Mouse (Mus musculus) common myeloid progenitor, adult 5-6 weeks (primary cell): Measurements from ENCODE around the gene D430042O09Rik. TPM values are rescaled to one million over a fixed set of nuclear protein-coding genes. Genes with fewer than 3 reads are reported as not detected.

Source experiments
- ATAC-seq: replicated peaks from 2 replicates; pipeline ENCODE4 v1.8.0; 2016; ENCODE audit warnings: low read depth, mild to moderate bottlenecking, moderate TSS enrichment, inconsistent platforms; ENCODE audit not compliant: poor library complexity, severe bottlenecking
- total RNA-seq: library from RNA; stranded (forward); fragments of 200-1000, 187-1606 nt; gene quantifications from 2 replicates; pipeline ENCODE4 v1.2.3, GENCODE M21; 2017

D430042O09Rik gene
- total RNA-seq, 1 experiment from 2014 or later, result 8.6 TPM

GRCm38 (mm10) chr7:125787046-125787445 is 79.4 kb downstream of the D430042O09Rik start:
- ATAC-seq, result no peak

- no peak for ATAC-seq
These were observed 82.4 kb downstream of the D430042O09Rik start for GRCm38 (mm10) chr7:125790039-125790438.

GRCm38 (mm10) chr7:125806571-125806970 is 98.9 kb downstream of the D430042O09Rik start:
- ATAC-seq, result no peak

- no peak for ATAC-seq
These were observed 100.5 kb downstream of the D430042O09Rik start for GRCm38 (mm10) chr7:125808210-125808609.

- ATAC-seq, result no peak
These were observed 105.0 kb downstream of the D430042O09Rik start for GRCm38 (mm10) chr7:125812721-125813120.

GRCm38 (mm10) chr7:125815733-125816132 is 108.0 kb downstream of the D430042O09Rik start:
- ATAC-seq, result no peak

GRCm38 (mm10) chr7:125818301-125818712 is 110.6 kb downstream of the D430042O09Rik start:
- no peak for ATAC-seq

GRCm38 (mm10) chr7:125820233-125820632 is 112.5 kb downstream of the D430042O09Rik start:
- ATAC-seq, result 0 out of 2 replicates have a peak, but pooled peaks have one; percentile 42

GRCm38 (mm10) chr7:125826425-125826824 is 118.7 kb downstream of the D430042O09Rik start:
- ATAC-seq, result no peak

- no peak for ATAC-seq
These were observed 119.2 kb downstream of the D430042O09Rik start for GRCm38 (mm10) chr7:125826887-125827286.

GRCm38 (mm10) chr7:125827420-125827819 is 119.7 kb downstream of the D430042O09Rik start:
- no peak for ATAC-seq

- ATAC-seq, result no peak
These were observed 120.9 kb downstream of the D430042O09Rik start for GRCm38 (mm10) chr7:125828561-125828960.

GRCm38 (mm10) chr7:125829121-125829666 is 121.5 kb downstream of the D430042O09Rik start:
- 0 out of 2 replicates have a peak, but pooled peaks have one; percentile 39 for ATAC-seq

- no peak for ATAC-seq
These were observed 125.1 kb downstream of the D430042O09Rik start for GRCm38 (mm10) chr7:125832767-125833166.

- no peak for ATAC-seq
These were observed 125.8 kb downstream of the D430042O09Rik start for GRCm38 (mm10) chr7:125833471-125833870.

- no peak for ATAC-seq
These were observed 130.5 kb downstream of the D430042O09Rik start for GRCm38 (mm10) chr7:125838078-125838742.

- no peak for ATAC-seq
These were observed 137.9 kb downstream of the D430042O09Rik start for GRCm38 (mm10) chr7:125845611-125846010.

- ATAC-seq, result no peak
These were observed 139.3 kb downstream of the D430042O09Rik start for GRCm38 (mm10) chr7:125846866-125847527.

- no peak for ATAC-seq
These were observed 139.8 kb downstream of the D430042O09Rik start for GRCm38 (mm10) chr7:125847528-125847866.

GRCm38 (mm10) chr7:125859564-125859963 is 151.9 kb downstream of the D430042O09Rik start:
- ATAC-seq, result no peak

- no peak for ATAC-seq
These were observed 152.7 kb downstream of the D430042O09Rik start for GRCm38 (mm10) chr7:125860421-125860820.
